Mouse (Mus musculus): ENCODE data around the gene S100a3. TPM values are rescaled to one million over a fixed set of nuclear protein-coding genes. Genes with fewer than 3 reads are reported as not detected.
A peak's percentile ranks its signal among the peaks of the same experiment; 100 is the strongest.

The S100a3 gene
- polyA plus RNA-seq, 1 experiment from 2014 or later: not detected

GRCm38 (mm10) chr3:90527291-90527873, 33.0 kb upstream of the S100a3 start:
- Histone ChIP-seq H3K4me2 (replicated peaks) (no peak overlapping the region), H3K9ac (no peak overlapping the region), H3K4me3 (no peak overlapping the region), H3K27ac (no peak overlapping the region), H3K27me3 (no peaks in the 10 kb centered on the region), H3K36me3 (no peaks in the 10 kb centered on the region), H3K4me1 (no peaks in the 10 kb centered on the region), H3K9me3 (no peaks in the 10 kb centered on the region)
- ATAC-seq (ENCODE audit: insufficient number of reproducible peaks, insufficient read depth, low FRiP score, low TSS enrichment): no peak
- WGBS: 92% methylated on average over 7 of the region's 7 CpGs

GRCm38 (mm10) chr3:90531713-90532112, 28.7 kb upstream of the S100a3 start:
- no peak overlapping the region for H3K9ac ChIP-seq

GRCm38 (mm10) chr3:90535446-90535845, 24.9 kb upstream of the S100a3 start:
- Histone ChIP-seq H3K4me3 (no peak overlapping the region), H3K4me1 (no peaks in the 10 kb centered on the region), H3K9me3 (no peaks in the 10 kb centered on the region), H3K27ac (no peak overlapping the region), H3K36me3 (no peaks in the 10 kb centered on the region), H3K27me3 (0 out of 2 replicates have a peak, but pooled peaks cover 7% of the 10 kb centered on the region), H3K9ac (no peak overlapping the region), H3K4me2 (replicated peaks) (no peak overlapping the region)
- WGBS: 64% methylated on average over 1 of the region's 1 CpGs
- no peak for ATAC-seq (ENCODE audit: insufficient number of reproducible peaks, insufficient read depth, low FRiP score, low TSS enrichment)

More at GRCm38 (mm10) chr3:90531713-90532112, 28.7 kb upstream of the S100a3 start:
- no peak overlapping the region for H3K27ac ChIP-seq
- WGBS: 67% methylated on average over 5 of the region's 5 CpGs
- no peak overlapping the region for H3K4me2 ChIP-seq (replicated peaks)
- H3K4me1 ChIP-seq: no peaks in the 10 kb centered on the region
- no peak overlapping the region for H3K4me3 ChIP-seq
- no peaks in the 10 kb centered on the region for H3K36me3 ChIP-seq
- H3K27me3 ChIP-seq: no peaks in the 10 kb centered on the region
- H3K9me3 ChIP-seq: no peaks in the 10 kb centered on the region
- ATAC-seq (ENCODE audit: insufficient number of reproducible peaks, insufficient read depth, low FRiP score, low TSS enrichment): no peak

- H3K36me3 ChIP-seq: no peaks in the 10 kb centered on the region
- WGBS: 46% methylated on average over 10 of the region's 10 CpGs
- no peak within 1 kb of the TSS for H3K9ac ChIP-seq
- H3K27ac ChIP-seq: no peak within 1 kb of the TSS
- no peak for ATAC-seq (ENCODE audit: insufficient number of reproducible peaks, insufficient read depth, low FRiP score, low TSS enrichment)
- H3K4me3 ChIP-seq: no peak within 1 kb of the TSS
- H3K27me3 ChIP-seq: 0 out of 2 replicates have a peak, but pooled peaks cover 7% of the 10 kb centered on the region
- no peak within 1 kb of the TSS for H3K4me2 ChIP-seq (replicated peaks)
- no peaks in the 10 kb centered on the region for H3K4me1 ChIP-seq
- H3K9me3 ChIP-seq: no peaks in the 10 kb centered on the region
Measured at GRCm38 (mm10) chr3:90537141-90537904, 23.1 kb upstream of the S100a3 start, which contains the start of gene S100a16. TSS of gene S100a16 (plus strand) at chr3:90537254.

- H3K27ac ChIP-seq: no peak overlapping the region
- no peaks in the 10 kb centered on the region for H3K9me3 ChIP-seq
- H3K27me3 ChIP-seq: 0 out of 2 replicates have a peak, but pooled peaks cover 7% of the 10 kb centered on the region
- H3K4me1 ChIP-seq: no peaks in the 10 kb centered on the region
- H3K4me3 ChIP-seq: no peak overlapping the region
- H3K36me3 ChIP-seq: no peaks in the 10 kb centered on the region
- ATAC-seq (ENCODE audit: insufficient number of reproducible peaks, insufficient read depth, low FRiP score, low TSS enrichment): no peak
- no peak overlapping the region for H3K9ac ChIP-seq
- no peak overlapping the region for H3K4me2 ChIP-seq (replicated peaks)
- WGBS: 73% methylated on average over 5 of the region's 5 CpGs
Measured at GRCm38 (mm10) chr3:90537905-90538296, 22.5 kb upstream of the S100a3 start.

- no peak overlapping the region for H3K4me2 ChIP-seq (replicated peaks)
- H3K9me3 ChIP-seq: no peaks in the 10 kb centered on the region
- WGBS: 40% methylated on average over 4 of the region's 4 CpGs
- H3K36me3 ChIP-seq: no peaks in the 10 kb centered on the region
- no peak for ATAC-seq (ENCODE audit: insufficient number of reproducible peaks, insufficient read depth, low FRiP score, low TSS enrichment)
- 0 out of 2 replicates have a peak, but pooled peaks cover 7% of the 10 kb centered on the region for H3K27me3 ChIP-seq
- H3K4me3 ChIP-seq: no peak overlapping the region
- no peak overlapping the region for H3K9ac ChIP-seq
- no peaks in the 10 kb centered on the region for H3K4me1 ChIP-seq
- H3K27ac ChIP-seq: no peak overlapping the region
Measured at GRCm38 (mm10) chr3:90540904-90541303, 19.5 kb upstream of the S100a3 start.

GRCm38 (mm10) chr3:90549676-90550420, 10.5 kb upstream of the S100a3 start:
- no peak overlapping the region for H3K4me2 ChIP-seq (replicated peaks)
- no peak overlapping the region for H3K4me3 ChIP-seq
- H3K9ac ChIP-seq: no peak overlapping the region
- H3K9me3 ChIP-seq: no peaks in the 10 kb centered on the region
- 49% methylated on average over 5 of the region's 5 CpGs for WGBS
- H3K27ac ChIP-seq: no peak overlapping the region
- H3K36me3 ChIP-seq: no peaks in the 10 kb centered on the region
- H3K4me1 ChIP-seq: no peaks in the 10 kb centered on the region
- no peaks in the 10 kb centered on the region for H3K27me3 ChIP-seq
- no peak for ATAC-seq (ENCODE audit: insufficient number of reproducible peaks, insufficient read depth, low FRiP score, low TSS enrichment)

GRCm38 (mm10) chr3:90550421-90550790, 10.0 kb upstream of the S100a3 start:
- ATAC-seq (ENCODE audit: insufficient number of reproducible peaks, insufficient read depth, low FRiP score, low TSS enrichment): 0 out of 2 replicates have a peak, but pooled peaks have one; percentile 15

GRCm38 (mm10) chr3:90552231-90552630, 8.1 kb upstream of the S100a3 start:
- no peaks in the 10 kb centered on the region for H3K27me3 ChIP-seq
- H3K4me1 ChIP-seq: no peaks in the 10 kb centered on the region
- no peak overlapping the region for H3K27ac ChIP-seq
- H3K4me2 ChIP-seq (replicated peaks): no peak overlapping the region
- no peak overlapping the region for H3K4me3 ChIP-seq
- no peaks in the 10 kb centered on the region for H3K36me3 ChIP-seq
- ATAC-seq (ENCODE audit: insufficient number of reproducible peaks, insufficient read depth, low FRiP score, low TSS enrichment): no peak
- no peaks in the 10 kb centered on the region for H3K9me3 ChIP-seq
- H3K9ac ChIP-seq: no peak overlapping the region
- WGBS: 58% methylated on average over 2 of the region's 2 CpGs

More at GRCm38 (mm10) chr3:90550421-90550790, 10.0 kb upstream of the S100a3 start:
- Histone ChIP-seq H3K27me3 (no peaks in the 10 kb centered on the region), H3K9me3 (no peaks in the 10 kb centered on the region), H3K4me1 (no peaks in the 10 kb centered on the region), H3K4me2 (replicated peaks) (no peak overlapping the region), H3K36me3 (no peaks in the 10 kb centered on the region), H3K4me3 (no peak overlapping the region), H3K27ac (no peak overlapping the region), H3K9ac (no peak overlapping the region)
- WGBS: 83% methylated on average over 2 of the region's 2 CpGs

- Histone ChIP-seq H3K4me3 (no peak overlapping the region), H3K9ac (no peak overlapping the region), H3K27ac (no peak overlapping the region), H3K4me2 (replicated peaks) (no peak overlapping the region), H3K9me3 (no peaks in the 10 kb centered on the region), H3K4me1 (no peaks in the 10 kb centered on the region), H3K27me3 (no peaks in the 10 kb centered on the region), H3K36me3 (no peaks in the 10 kb centered on the region)
- WGBS: 65% methylated on average over 5 of the region's 5 CpGs
- no peak for ATAC-seq (ENCODE audit: insufficient number of reproducible peaks, insufficient read depth, low FRiP score, low TSS enrichment)
Measured at GRCm38 (mm10) chr3:90555954-90556353, 4.4 kb upstream of the S100a3 start.

- Histone ChIP-seq H3K4me1 (no peaks in the 10 kb centered on the region), H3K9me3 (no peaks in the 10 kb centered on the region), H3K36me3 (no peaks in the 10 kb centered on the region), H3K27ac (no peak overlapping the region), H3K4me3 (no peak overlapping the region), H3K9ac (no peak overlapping the region), H3K27me3 (no peaks in the 10 kb centered on the region), H3K4me2 (replicated peaks) (no peak overlapping the region)
- ATAC-seq (ENCODE audit: insufficient number of reproducible peaks, insufficient read depth, low FRiP score, low TSS enrichment): no peak
- WGBS: 84% methylated on average over 5 of the region's 5 CpGs
Measured at GRCm38 (mm10) chr3:90574691-90575090, 14.3 kb downstream of the S100a3 start.

Data from embryonic facial prominence, embryonic 12.5 days (tissue).